Mouse (Mus musculus) heart, embryonic 11.5 days (tissue): ENCODE measurements around the gene Sema6c. TPM values are rescaled to one million over a fixed set of nuclear protein-coding genes. Genes with fewer than 3 reads are reported as not detected.
"Not testable (repeated sequence)": the region's sequence is repeated elsewhere in the genome, so short reads cannot be mapped to it uniquely, and the experiment has no call there.

ENCODE experiments used
- ATAC-seq: fragments of 200-750 bp; cut with Nextera tagmentation; replicated peaks from 2 replicates; pipeline ENCODE4 v1.8.0; 2017; ENCODE audit warnings: moderate library complexity; ENCODE audit not compliant: insufficient number of reproducible peaks, low FRiP score, low TSS enrichment
- H3K27ac ChIP-seq: fragments of 300-500 bp; sonication (generic); 2 replicates; pipeline ENCODE4 v1.5.1; 2014; ENCODE audit warnings: mild to moderate bottlenecking, low read depth, low read length
- H3K27me3 ChIP-seq: fragments of 300-500 bp; sonication (generic); 2 replicates; pipeline ENCODE4 v1.6.1; 2014; ENCODE audit warnings: mild to moderate bottlenecking, low read length, mixed read lengths; ENCODE audit not compliant: control insufficient read depth, insufficient read depth
- H3K36me3 ChIP-seq: fragments of 300-500 bp; sonication (generic); 2 replicates; pipeline ENCODE4 v1.6.1; 2014; ENCODE audit warnings: mild to moderate bottlenecking, low read length, moderate library complexity, mixed read lengths; ENCODE audit not compliant: control insufficient read depth, insufficient read depth
- H3K4me1 ChIP-seq: fragments of 300-500 bp; sonication (generic); 2 replicates; pipeline ENCODE4 v1.6.1; 2014; ENCODE audit warnings: low read length; ENCODE audit not compliant: control insufficient read depth, insufficient read depth
- H3K4me2 ChIP-seq: fragments of 300-500 bp; sonication (generic); 2 replicates; pipeline ENCODE4 v1.6.1; 2014; ENCODE audit warnings: mild to moderate bottlenecking, moderate library complexity
- H3K4me3 ChIP-seq: fragments of 300-500 bp; sonication (generic); 2 replicates; pipeline ENCODE4 v1.5.1; 2014; ENCODE audit warnings: low read depth, low read length
- H3K9ac ChIP-seq: fragments of 300-500 bp; sonication (generic); 2 replicates; pipeline ENCODE4 v1.6.1; 2014; ENCODE audit warnings: mild to moderate bottlenecking, low read depth, low read length, moderate library complexity
- H3K9me3 ChIP-seq: fragments of 300-500 bp; sonication (generic); replicated peaks from 2 replicates; pipeline ENCODE4 v1.6.1; 2016; ENCODE audit warnings: low read length; ENCODE audit not compliant: control insufficient read depth
- WGBS: fragments of 180-500 bp; shearing (Covaris S2); extraction: QIAGEN DNeasy Blood & Tissue Kit; methylation state at CpG from one replicate; pipeline ENCODE4 v1.1.7; 2014; ENCODE audit not compliant: insufficient replicate concordance; 5-methylcytosine and 5-hydroxymethylcytosine counted together
- polyA plus RNA-seq: library from polyadenylated mRNA; unstranded; fragments of >200 nt; fragmentation: Nextera tagmentation; extraction: Ambion mirVana; gene quantifications from 2 replicates; pipeline ENCODE4 v1.2.1, GENCODE M21; 2014

The Sema6c gene
- polyA plus RNA-seq, 1 experiment from 2014 or later = 2.2 TPM

DNA sequence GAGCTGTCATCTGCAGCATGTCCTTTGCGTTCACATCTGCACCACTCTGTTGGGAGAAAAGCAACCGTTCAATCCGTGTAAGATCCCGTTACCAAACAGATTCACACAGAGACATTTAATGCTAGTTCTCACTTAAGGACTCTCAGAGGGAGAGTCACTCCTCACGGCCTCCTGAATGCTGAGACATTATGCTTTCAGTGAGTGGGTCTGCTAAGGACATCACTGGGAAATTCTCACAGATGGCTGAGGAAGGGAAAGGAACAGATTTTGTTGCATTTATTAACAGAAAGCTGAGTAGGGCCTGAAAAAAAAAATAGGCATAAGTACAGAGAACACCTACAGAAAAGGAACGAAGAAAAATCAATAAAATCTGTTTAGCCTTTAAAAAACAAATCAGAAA lies 43.6 kb downstream of the Sema6c start:
- peaks cover 42% of the 10 kb centered on the region for H3K36me3 ChIP-seq
- no peaks in the 10 kb centered on the region for H3K27me3 ChIP-seq
- H3K9ac ChIP-seq = no peak overlapping the region

GRCm38 (mm10) chr3:95208286-95208685 lies 48.0 kb downstream of the Sema6c start:
- Histone ChIP-seq H3K27me3 (no peaks in the 10 kb centered on the region), H3K9me3 (no peaks in the 10 kb centered on the region), H3K4me1 (no peaks in the 10 kb centered on the region), H3K36me3 (peaks cover 22% of the 10 kb centered on the region), H3K4me2 (no peak overlapping the region), H3K9ac (no peak overlapping the region), H3K27ac (no peak overlapping the region), H3K4me3 (no peak overlapping the region)
- WGBS = 88% methylated on average over 4 of the region's 4 CpGs
- no peak for ATAC-seq

More for the DNA sequence above, 43.6 kb downstream of the Sema6c start:
- Histone ChIP-seq H3K9me3 (no peaks in the 10 kb centered on the region), H3K4me1 (no peaks in the 10 kb centered on the region), H3K4me3 (no peak overlapping the region), H3K27ac (no peak overlapping the region), H3K4me2 (no peak overlapping the region)
- WGBS = 84% methylated on average over 6 of the region's 6 CpGs
- ATAC-seq = no peak

DNA sequence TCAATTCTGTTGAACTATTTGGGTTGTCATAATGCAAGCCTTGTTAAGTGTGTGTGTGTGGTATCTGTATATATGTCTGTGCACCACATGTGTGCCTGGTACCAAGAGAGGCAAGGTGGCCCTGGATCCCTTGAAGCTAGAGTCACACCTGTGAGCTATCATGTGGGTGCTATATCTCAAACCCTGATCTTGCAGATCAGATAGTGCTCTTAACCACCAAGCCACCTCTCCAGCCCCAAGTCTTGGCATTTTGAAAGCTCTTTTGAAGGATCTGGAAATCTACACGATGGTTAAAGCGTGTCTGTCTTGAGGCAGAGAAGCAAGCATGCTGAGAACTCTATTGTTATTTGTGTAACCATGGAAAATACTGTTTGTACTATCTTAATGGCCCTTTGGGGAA lies 50.3 kb downstream of the Sema6c start:
- ATAC-seq = no peak
- Histone ChIP-seq H3K27ac (no peak overlapping the region), H3K4me2 (no peak overlapping the region), H3K9ac (no peak overlapping the region), H3K4me3 (no peak overlapping the region), H3K27me3 (no peaks in the 10 kb centered on the region), H3K36me3 (peaks cover 22% of the 10 kb centered on the region), H3K9me3 (no peaks in the 10 kb centered on the region), H3K4me1 (no peaks in the 10 kb centered on the region)
- WGBS = 91% methylated on average over 2 of the region's 2 CpGs

DNA sequence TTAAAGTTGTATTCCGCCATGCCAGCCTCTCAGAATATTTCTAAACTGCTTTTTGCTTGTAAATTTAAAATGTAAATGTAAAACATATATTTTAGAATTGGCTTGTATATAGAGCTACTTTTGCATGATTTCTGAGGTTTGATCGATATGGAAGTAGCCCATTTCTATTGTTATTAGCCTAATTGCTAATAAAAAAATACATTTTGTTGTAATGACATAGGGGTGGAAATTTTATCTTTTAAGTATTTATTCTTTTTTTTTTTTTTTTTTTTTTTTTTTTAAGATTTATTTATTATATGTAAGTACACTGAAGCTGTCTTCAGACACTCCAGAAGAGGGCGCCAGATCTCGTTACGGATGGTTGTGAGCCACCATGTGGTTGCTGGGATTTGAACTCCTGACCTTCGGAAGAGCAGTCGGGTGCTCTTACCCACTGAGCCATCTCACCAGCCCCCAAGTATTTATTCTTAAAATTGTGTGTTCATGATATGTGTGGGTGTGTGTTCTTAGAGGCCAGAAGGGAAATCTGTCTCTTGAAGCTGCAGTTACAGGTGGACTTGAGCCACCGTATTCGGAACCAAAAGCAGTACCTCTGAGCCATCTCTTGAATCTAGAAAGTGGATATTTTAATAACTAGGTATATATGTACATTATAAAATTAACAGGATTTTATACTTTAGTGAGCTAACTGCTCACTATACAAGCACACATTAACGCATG lies 52.8 kb downstream of the Sema6c start:
- H3K36me3 ChIP-seq, H3K4me3 ChIP-seq, H3K9ac ChIP-seq, H3K9me3 ChIP-seq, H3K4me2 ChIP-seq, H3K4me1 ChIP-seq, ATAC-seq, H3K27ac ChIP-seq, H3K27me3 ChIP-seq: not testable (repeated sequence)
- 86% methylated on average over 8 of the region's 10 CpGs for WGBS

GRCm38 (mm10) chr3:95213609-95213975 lies 53.3 kb downstream of the Sema6c start:
- WGBS = 96% methylated on average over 1 of the region's 1 CpGs
- Histone ChIP-seq H3K9me3 (no peaks in the 10 kb centered on the region), H3K9ac (no peak overlapping the region), H3K27me3 (no peaks in the 10 kb centered on the region), H3K4me2 (no peak overlapping the region), H3K4me1 (no peaks in the 10 kb centered on the region), H3K27ac (no peak overlapping the region), H3K36me3 (peaks cover 7% of the 10 kb centered on the region; the same call in 1 of the 2 replicates), H3K4me3 (no peak overlapping the region)
- ATAC-seq = no peak

DNA sequence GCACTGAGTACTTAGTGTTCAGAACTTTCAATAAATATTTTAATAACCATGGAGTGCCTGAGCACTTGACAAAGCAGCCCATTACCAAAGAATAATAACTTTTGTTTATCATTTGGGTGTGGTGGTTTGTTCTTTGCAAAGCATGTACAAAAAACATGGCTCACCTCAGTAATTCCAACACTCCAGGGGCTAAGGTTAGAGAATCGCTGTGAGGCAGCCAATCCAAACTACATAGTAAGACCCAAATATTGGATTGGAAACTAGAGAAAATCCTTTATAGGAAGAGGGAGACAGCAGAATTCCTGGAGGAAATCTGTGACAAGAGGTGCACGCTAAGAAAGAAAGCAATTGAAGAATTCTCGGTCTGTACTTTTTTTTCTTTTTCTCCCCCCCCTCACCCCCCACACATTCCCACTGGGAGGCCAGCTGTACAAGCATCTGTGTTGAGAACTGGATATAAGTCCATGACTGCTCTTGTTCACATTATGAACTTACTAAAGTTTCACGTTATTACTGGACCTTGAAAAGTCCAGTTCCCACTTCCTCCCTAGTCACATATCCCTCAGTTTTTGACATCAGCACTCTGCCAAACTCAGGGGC lies 56.5 kb downstream of the Sema6c start:
- Histone ChIP-seq H3K27me3 (no peaks in the 10 kb centered on the region), H3K4me2 (peak overlapping the region; percentile 70)
- WGBS = 22% methylated on average over 4 of the region's 4 CpGs

DNA sequence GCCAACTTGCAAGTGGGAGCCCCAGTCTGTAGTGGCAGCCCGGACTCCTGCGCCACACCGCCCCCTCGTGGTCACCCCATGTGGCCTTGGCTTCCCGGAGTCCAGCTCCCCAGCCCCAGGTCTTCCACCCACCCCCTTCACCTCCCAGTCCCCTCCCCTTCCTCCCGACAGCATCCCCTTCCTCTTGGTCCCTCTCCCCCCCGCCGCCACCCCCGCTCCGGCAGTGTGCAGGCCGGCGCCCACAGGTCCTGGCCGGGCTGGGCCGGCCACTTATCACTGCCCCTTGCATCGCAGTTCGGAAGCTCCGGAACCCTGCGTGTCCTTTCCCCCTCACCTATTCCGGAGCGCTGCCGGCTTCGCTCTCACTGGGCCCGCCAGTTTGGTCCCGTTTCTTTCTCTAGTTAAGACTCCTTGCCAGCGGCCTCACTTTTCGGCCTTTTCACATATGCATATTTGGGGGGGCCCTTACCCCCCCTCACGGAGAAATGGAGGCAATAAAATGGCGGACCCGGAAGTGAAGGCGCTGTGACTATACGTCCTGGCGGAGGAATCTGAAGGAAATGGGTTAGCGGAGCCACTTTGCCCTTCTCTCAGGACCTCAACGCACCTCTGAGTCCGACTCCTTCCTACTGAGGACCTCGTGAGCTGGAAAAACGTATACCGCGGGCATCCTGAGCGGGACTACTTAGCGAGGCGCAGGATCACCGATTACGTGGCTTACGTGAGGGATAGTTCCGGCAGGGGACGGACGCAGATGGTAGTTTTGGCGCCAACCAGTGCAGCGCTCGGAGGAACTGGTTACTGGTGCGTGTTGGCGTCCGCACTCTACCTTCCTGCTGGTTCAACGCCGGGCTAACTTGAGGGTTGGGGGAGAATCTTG lies 57.2 kb downstream of the Sema6c start, which contains the start of gene Gabpb2:
Gene Gabpb2 (minus strand): TSS at position 662 of the 880 bp plus-strand sequence.
- Histone ChIP-seq H3K27me3 (no peaks in the 10 kb centered on the region), H3K4me1 (no peaks in the 10 kb centered on the region), H3K9me3 (no peaks in the 10 kb centered on the region), H3K9ac (peak within 1 kb of the TSS; percentile 86), H3K27ac (peak within 1 kb of the TSS; percentile 97), H3K4me2 (peak within 1 kb of the TSS; percentile 70), H3K36me3 (peaks cover 7% of the 10 kb centered on the region; the same call in 1 of the 2 replicates), H3K4me3 (peak within 1 kb of the TSS; percentile 64)
- peak; percentile 89 for ATAC-seq
- under 1% methylated on average over 54 of the region's 56 CpGs for WGBS

More for the DNA sequence above, 56.5 kb downstream of the Sema6c start:
- peak overlapping the region; percentile 86 for H3K9ac ChIP-seq
- H3K4me1 ChIP-seq = no peaks in the 10 kb centered on the region
- H3K4me3 ChIP-seq = peak overlapping the region; percentile 64
- ATAC-seq = no peak; the same call in 1 of the 2 replicates
- H3K36me3 ChIP-seq = peaks cover 7% of the 10 kb centered on the region; the same call in 1 of the 2 replicates
- H3K9me3 ChIP-seq = no peaks in the 10 kb centered on the region
- peak overlapping the region; percentile 97 for H3K27ac ChIP-seq

- Histone ChIP-seq H3K4me1 (no peaks in the 10 kb centered on the region), H3K4me3 (peak overlapping the region; percentile 64), H3K9me3 (no peaks in the 10 kb centered on the region), H3K27me3 (no peaks in the 10 kb centered on the region), H3K36me3 (peaks cover 15% of the 10 kb centered on the region), H3K4me2 (peak overlapping the region; percentile 70), H3K27ac (peak overlapping the region; percentile 97), H3K9ac (peak overlapping the region; percentile 86)
- no peak for ATAC-seq
- WGBS = 68% methylated on average over 6 of the region's 6 CpGs
These were observed 58.3 kb downstream of the Sema6c start for GRCm38 (mm10) chr3:95218466-95219137.
